Mouse (Mus musculus) stomach, postnatal 0 days (tissue): Measurements from ENCODE around the gene Rnd2. TPM values are rescaled to one million over a fixed set of nuclear protein-coding genes. Genes with fewer than 3 reads are reported as not detected.
A peak's percentile ranks its signal among the peaks of the same experiment; 100 is the strongest.
"Not testable (repeated sequence)": the region's sequence is repeated elsewhere in the genome, so short reads cannot be mapped to it uniquely, and the experiment has no call there.

Experiments
- ATAC-seq: fragments of 200-750 bp; cut with Nextera tagmentation; 2 replicates; pipeline ENCODE4 v1.8.0; 2017; ENCODE audit not compliant: low FRiP score, low TSS enrichment
- DNase-seq: peaks from one replicate; pipeline ENCODE4 v3.0.0-alpha.2; 2016; ENCODE audit warnings: low spot score
- H3K27ac ChIP-seq: fragments of 300-500 bp; sonication (generic); replicated peaks from 2 replicates; pipeline ENCODE4 v1.5.1; 2014; ENCODE audit warnings: mild to moderate bottlenecking, control low read depth
- H3K27me3 ChIP-seq: fragments of 300-500 bp; sonication (generic); 2 replicates; pipeline ENCODE4 v1.6.1; 2014; ENCODE audit warnings: low read length; ENCODE audit not compliant: control insufficient read depth, insufficient read depth
- H3K36me3 ChIP-seq: fragments of 300-500 bp; sonication (generic); 2 replicates; pipeline ENCODE4 v1.6.1; 2014; ENCODE audit warnings: low read length, mixed read lengths; ENCODE audit not compliant: control insufficient read depth, insufficient read depth
- H3K4me1 ChIP-seq: fragments of 300-500 bp; sonication (generic); replicated peaks from 2 replicates; pipeline ENCODE4 v1.6.1; 2014; ENCODE audit warnings: antibody characterized with exemption; ENCODE audit not compliant: control insufficient read depth, insufficient read depth
- H3K4me2 ChIP-seq: fragments of 300-500 bp; sonication (generic); replicated peaks from 2 replicates; pipeline ENCODE4 v1.6.1; 2014; ENCODE audit warnings: low read depth, mild to moderate bottlenecking, control low read depth, moderate library complexity
- H3K4me3 ChIP-seq: fragments of 300-500 bp; sonication (generic); 2 replicates; pipeline ENCODE4 v1.5.1; 2014; ENCODE audit warnings: low read depth, low read length, control low read depth
- H3K9ac ChIP-seq: fragments of 300-500 bp; sonication (generic); 2 replicates; pipeline ENCODE4 v1.6.1; 2014; ENCODE audit warnings: mild to moderate bottlenecking, low read length, control low read depth, mixed read lengths
- H3K9me3 ChIP-seq: fragments of 300-500 bp; sonication (generic); 2 replicates; pipeline ENCODE4 v1.6.1; 2016; ENCODE audit warnings: low read length; ENCODE audit not compliant: control insufficient read depth
- CTCF ChIP-seq: IDR thresholded peaks from 2 replicates; pipeline ENCODE4 v1.5.1; 2016; ENCODE audit warnings: antibody characterized with exemption, low read depth, mild to moderate bottlenecking, moderate library complexity
- EP300 ChIP-seq: optimal IDR thresholded peaks from 2 replicates; pipeline ENCODE3; 2016; ENCODE audit warnings: antibody characterized with exemption
- WGBS: fragments of 180-500 bp; shearing (Covaris S2); extraction: QIAGEN DNeasy Blood & Tissue Kit; methylation state at CpG from one replicate; pipeline ENCODE4 v1.1.7; 2014; 5-methylcytosine and 5-hydroxymethylcytosine counted together
- polyA plus RNA-seq: library from polyadenylated mRNA; unstranded; fragments of >200 nt; fragmentation: Nextera tagmentation; extraction: Ambion mirVana; gene quantifications from 2 replicates; pipeline ENCODE4 v1.2.1, GENCODE M21; 2015

The Rnd2 gene
- polyA plus RNA-seq, 1 experiment from 2014 or later: 15.3 TPM

DNA sequence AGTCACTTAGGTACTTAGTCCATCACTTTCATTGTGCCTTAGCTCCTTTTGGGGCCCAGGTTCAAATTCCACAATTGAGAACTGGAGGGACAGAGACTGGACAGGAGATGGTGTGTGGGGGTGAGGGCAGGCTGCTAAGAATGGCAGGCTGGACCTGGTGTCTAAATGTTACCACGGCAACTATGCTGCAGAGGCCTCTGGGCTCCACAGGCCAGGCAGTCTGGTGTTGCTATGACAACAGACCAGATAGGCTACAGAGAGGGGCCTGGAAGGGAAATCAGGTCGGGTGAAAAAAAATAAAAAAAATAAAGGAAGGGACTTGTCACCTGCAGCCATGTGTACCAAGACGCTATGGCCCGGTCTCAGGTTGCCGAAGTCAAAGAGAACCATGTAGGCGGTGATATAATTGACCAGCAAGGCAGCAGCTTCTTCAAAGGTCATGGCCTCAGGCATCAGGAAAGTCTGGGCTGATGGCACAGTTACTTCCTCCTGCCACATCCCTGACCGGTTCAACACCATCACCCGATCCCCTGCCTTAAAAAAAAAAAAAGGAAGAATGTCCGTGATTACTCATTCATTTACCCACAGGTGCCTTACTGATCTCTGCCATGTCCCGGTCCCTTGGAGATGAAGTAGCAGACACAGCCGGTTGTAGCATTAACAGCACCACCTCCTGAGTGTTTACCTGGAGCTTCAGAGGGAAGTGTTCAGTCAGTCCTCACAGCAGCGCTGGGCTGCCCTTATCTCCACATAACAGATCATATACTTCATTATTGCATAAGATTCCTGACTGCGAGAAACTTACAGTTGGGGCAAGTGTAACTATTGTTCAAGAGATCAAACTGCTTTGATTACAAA is 2.0 kb upstream of the Rnd2 start:
- Histone ChIP-seq H3K9me3 (no peaks in the 10 kb centered on the region), H3K4me3 (no peak overlapping the region), H3K9ac (no peak overlapping the region), H3K27me3 (no peaks in the 10 kb centered on the region), H3K4me2 (no peak overlapping the region), H3K4me1 (peaks cover 12% of the 10 kb centered on the region), H3K27ac (no peak overlapping the region), H3K36me3 (peaks cover 22% of the 10 kb centered on the region)
- 28% methylated on average over 13 of the region's 13 CpGs for WGBS
- ATAC-seq (no peak), DNase-seq (no peak)
- no peak for TF ChIP-seq EP300
- no peak for TF ChIP-seq CTCF

DNA sequence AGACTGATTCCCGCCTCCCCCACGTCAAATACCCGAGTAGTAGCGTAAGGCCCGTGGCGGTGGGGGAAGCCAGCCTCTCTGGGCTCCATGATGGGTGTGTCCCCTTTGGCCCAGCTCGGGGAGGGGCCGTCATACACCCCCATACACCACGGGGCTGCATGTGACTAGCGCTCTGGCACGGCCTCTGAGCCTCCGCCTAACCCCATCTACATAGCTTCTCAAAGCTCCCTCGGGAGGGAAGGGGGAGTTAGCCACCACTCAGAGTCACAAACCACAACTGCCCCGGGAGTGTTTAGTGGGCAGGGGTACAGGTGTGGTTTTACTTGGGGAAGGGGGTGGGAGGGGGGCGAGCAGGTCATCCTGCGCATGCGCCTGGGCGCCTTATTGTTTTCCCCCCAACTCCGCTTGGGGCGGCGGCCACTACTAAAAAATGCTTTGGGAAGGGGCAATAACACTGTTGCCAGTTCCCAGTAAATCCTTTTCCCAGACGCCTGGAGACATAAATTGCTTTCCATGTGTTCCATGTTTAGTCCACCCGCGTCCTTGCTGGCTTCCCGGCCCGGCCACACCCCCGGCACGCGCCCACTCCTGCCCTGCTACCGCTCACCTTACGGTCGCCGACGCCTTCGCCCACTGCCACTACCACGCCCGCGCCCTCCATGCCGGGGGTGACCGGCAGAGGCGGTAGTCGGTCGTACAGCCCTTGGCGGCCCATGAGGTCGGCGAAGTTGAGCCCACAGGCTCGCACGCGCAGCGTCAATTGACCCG is 486 bp downstream of the Rnd2 start:
- H3K36me3 ChIP-seq: peaks cover 9% of the 10 kb centered on the region
- ATAC-seq (peak; percentile 79), DNase-seq (peak; percentile 80)
- peak overlapping the region; percentile 77 for H3K9ac ChIP-seq
- WGBS: under 1% methylated on average over 51 of the region's 51 CpGs
- H3K9me3 ChIP-seq: no peaks in the 10 kb centered on the region
- H3K4me1 ChIP-seq: peaks cover 12% of the 10 kb centered on the region
- TF ChIP-seq EP300 (peak; percentile 80), CTCF (peak; percentile 50)
- peak overlapping the region; percentile 80 for H3K4me3 ChIP-seq
- H3K4me2 ChIP-seq: peak overlapping the region; percentile 90
- H3K27ac ChIP-seq: peak overlapping the region; percentile 94
- no peaks in the 10 kb centered on the region for H3K27me3 ChIP-seq

DNA sequence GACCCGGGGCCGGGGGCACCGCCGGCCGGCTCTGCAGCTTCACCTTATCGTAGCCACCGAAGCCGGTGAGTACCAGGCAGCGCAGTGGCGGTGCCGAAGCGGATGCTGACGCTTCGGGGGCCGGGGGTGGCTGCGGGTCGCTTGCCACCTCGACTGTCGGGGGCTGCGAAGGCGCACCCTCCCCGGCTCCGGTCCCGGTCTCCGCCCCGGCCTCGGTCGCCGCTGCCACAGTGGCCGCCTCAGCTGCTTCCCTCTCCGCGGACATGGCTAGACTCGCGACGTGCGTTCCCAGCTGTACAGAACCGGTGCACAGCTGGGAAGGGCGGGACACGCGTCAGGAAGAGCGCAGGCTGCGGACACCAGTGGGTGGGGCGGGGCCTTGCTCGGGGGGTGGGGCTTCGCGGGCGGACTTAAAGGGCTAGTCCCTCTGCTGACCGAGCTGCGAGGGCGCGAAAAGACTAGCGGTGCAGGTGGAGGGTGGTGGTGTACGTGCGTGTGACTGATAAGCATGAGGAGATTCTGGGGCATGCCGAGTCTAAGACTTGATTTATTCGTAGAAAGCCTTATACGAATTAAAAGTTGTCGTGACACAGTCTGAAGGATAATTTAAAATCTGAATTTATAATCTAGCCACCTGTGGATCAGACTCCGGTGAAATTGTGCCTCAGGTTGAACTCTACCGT is 1.2 kb downstream of the Rnd2 start, which contains the start of gene Vat1:
Vat1 (minus strand) TSS at position 362 of the 683 bp plus-strand sequence.
- ATAC-seq (peak; percentile 67), DNase-seq (peak; percentile 90)
- Histone ChIP-seq H3K9me3 (no peaks in the 10 kb centered on the region), H3K9ac (peak within 1 kb of the TSS; percentile 77), H3K4me1 (peaks cover 12% of the 10 kb centered on the region), H3K36me3 (peaks cover 6% of the 10 kb centered on the region; the same call in 1 of the 2 replicates), H3K4me2 (peak within 1 kb of the TSS; percentile 90), H3K27me3 (no peaks in the 10 kb centered on the region), H3K27ac (peak within 1 kb of the TSS; percentile 94), H3K4me3 (peak within 1 kb of the TSS; percentile 80)
- 1% methylated on average over 58 of the region's 60 CpGs for WGBS
- TF ChIP-seq EP300 (no peak), CTCF (no peak; the same call in 1 of the 2 replicates)

DNA sequence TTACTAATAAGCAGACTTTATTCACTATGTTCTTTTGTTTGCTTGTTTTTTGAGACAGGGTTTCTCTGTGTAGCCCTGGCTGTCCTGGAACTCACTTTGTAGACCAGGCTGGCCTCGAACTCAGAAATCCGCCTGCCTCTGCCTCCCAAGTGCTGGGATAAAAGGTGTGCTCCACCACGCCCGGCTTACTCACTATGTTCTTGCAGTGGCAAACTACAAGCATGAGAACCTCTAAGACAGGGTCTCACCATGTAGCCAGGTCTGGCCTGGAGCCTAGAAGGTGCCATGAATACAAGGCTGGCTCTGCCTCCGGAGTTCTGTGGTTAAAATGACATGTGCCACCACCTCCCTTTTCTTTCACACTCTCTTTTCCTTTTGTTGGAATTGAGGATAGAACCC is 1.8 kb downstream of the Rnd2 start:
- not testable (repeated sequence) for ATAC-seq, DNase-seq, H3K27ac ChIP-seq, H3K27me3 ChIP-seq, H3K9me3 ChIP-seq, H3K9ac ChIP-seq, H3K36me3 ChIP-seq
- peak overlapping the region; percentile 90 for H3K4me2 ChIP-seq
- peak overlapping the region; percentile 80 for H3K4me3 ChIP-seq
- peaks cover 12% of the 10 kb centered on the region for H3K4me1 ChIP-seq
- WGBS: 47% methylated on average over 5 of the region's 5 CpGs

DNA sequence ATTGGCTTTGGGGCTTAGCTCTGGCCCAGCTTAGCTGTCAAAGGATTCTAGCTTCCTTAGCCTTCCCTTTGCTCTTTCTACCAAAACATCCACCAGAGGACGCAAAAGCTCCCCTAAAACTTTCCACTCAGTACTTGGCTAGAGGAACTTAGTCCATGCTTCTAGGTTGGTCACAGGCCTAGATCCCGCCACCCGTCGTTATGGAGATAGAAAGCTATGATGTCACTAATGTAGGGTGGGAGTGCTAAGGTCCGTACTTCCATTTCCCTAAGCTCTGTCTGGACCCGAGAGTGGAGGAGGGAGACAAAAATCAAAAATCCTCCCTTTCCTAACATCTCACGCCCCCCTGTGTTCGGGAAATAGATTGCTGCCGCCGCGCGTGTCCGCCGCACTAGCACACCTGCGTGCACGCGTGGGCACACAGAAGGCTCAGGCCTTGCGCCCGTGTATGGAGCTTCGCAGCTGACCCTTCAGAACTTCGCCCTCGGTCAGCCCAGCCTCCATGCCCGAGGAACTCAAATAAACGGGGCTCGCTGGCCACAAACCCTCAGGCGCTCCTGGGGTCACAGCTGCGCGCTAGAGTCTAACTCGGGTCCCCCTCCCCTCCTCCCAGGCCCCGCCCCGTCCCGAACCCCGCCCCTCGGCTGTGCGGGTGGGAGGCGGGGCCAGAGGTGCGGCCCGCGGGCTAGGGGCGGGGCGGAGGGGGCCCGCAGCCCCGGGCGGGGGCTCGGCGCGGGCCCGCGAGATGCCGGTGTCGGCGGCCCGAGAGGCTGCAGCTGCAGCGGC is 2.9 kb downstream of the Rnd2 start:
- Histone ChIP-seq H3K27ac (peak overlapping the region; percentile 45; the same call in 1 of the 2 replicates), H3K36me3 (no peaks in the 10 kb centered on the region), H3K4me3 (peak overlapping the region; percentile 75), H3K4me1 (peaks cover 9% of the 10 kb centered on the region), H3K27me3 (no peaks in the 10 kb centered on the region), H3K9me3 (no peaks in the 10 kb centered on the region), H3K9ac (peak overlapping the region; percentile 64), H3K4me2 (peak overlapping the region; percentile 95)
- under 1% methylated on average over 51 of the region's 54 CpGs for WGBS
- DNase-seq: peak; percentile 80
- TF ChIP-seq EP300 (no peak), CTCF (peak; percentile 81)
- peak; percentile 55 for ATAC-seq
